Mouse (Mus musculus) megakaryocyte, adult 5-6 weeks (primary cell): ENCODE measurements around the gene Amn1. TPM values are rescaled to one million over a fixed set of nuclear protein-coding genes. Genes with fewer than 3 reads are reported as not detected.
"Not testable (repeated sequence)": the region's sequence is repeated elsewhere in the genome, so short reads cannot be mapped to it uniquely, and the experiment has no call there.

Experiments
- ATAC-seq: 2 replicates; pipeline ENCODE4 v1.8.0; 2016; ENCODE audit warnings: mild to moderate bottlenecking, inconsistent platforms; ENCODE audit not compliant: poor library complexity, severe bottlenecking
- total RNA-seq, 2 experiments: library from RNA; stranded (forward) in 1 of 2; stranded (reverse) in 1 of 2; fragments of 153-499, 151-499 nt in 1 of 2; fragments of 221-1000, 200-1000 nt in 1 of 2; gene quantifications; 2 replicates each; pipeline versions ENCODE4 v1.2.3 to v1.2.4; 2015 to 2017

The Amn1 gene
- total RNA-seq (2015), result 19.6 and 20.2 TPM in 2 replicates
- 14.7 and 16.4 TPM in 2 replicates for total RNA-seq (2017)

GRCm38 (mm10) chr6:149188041-149188924, at the start of gene Amn1:
Gene Amn1, minus strand, starts transcription at chr6:149188712.
- peak; percentile 74 for ATAC-seq

DNA sequence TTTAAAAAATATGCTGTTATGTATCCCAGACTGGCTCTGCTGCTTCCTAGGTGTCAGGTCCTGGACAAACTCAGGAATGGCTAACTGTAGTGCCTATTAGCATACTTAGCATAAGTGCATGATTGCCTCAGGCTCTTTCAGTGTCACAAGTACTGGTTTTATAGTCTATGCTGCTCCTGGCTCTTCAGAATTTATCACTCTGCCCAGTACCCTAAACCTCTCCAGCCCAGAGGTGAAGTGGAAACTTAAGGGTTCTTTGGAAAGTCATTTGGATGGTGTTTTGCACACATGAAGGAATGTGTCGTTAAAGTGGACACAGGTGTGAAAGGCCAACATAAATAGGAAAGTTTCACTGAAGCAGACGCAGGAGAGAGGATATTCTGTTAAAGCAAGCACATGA, 48.3 kb upstream of the Amn1 start:
- ATAC-seq, result no peak

GRCm38 (mm10) chr6:149233918-149234317, 45.4 kb upstream of the Amn1 start:
- peak; percentile 83 for ATAC-seq

DNA sequence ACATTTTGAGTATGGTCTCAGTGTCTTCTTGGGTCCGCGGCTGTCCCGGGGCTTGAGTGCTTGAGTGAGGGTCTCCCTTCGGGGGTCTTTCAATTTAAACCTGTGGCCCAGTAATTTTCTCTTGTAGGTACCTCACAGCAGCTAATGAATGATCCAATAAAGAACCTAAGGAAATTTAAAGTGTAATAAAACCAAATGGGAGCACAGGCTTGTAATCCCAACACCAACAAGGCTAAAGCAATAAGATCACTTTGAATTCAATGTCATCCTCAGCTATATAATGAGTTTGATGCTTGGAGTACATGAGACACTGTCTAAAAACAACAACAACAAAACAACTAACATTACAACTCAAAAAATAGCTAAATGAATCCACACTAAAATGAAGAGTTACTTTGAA, 36.2 kb upstream of the Amn1 start:
- no peak for ATAC-seq

- no peak for ATAC-seq
Measured at GRCm38 (mm10) chr6:149221296-149221695, 32.8 kb upstream of the Amn1 start.

GRCm38 (mm10) chr6:149198572-149198971, 10.1 kb upstream of the Amn1 start:
- no peak for ATAC-seq

DNA sequence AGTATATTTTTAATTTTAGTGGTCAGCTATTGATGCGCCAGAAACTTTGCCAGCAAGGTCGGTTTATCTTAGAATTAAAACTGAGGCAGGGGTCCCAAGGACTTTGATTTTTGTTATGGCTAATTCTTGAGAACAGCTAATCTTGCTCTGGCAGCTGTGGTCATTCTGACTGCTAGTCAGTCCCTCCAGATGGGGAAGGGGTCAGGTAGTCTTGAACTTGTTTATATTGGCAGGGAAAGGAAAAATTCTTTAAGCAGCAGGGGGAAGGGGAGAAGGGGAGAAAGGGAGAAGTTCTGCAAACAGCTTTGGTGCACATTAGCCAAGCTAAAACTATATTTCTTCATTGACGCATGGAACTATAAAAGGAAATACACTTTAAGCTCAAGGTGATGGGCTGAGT, 8.6 kb upstream of the Amn1 start:
- ATAC-seq, result no peak

DNA sequence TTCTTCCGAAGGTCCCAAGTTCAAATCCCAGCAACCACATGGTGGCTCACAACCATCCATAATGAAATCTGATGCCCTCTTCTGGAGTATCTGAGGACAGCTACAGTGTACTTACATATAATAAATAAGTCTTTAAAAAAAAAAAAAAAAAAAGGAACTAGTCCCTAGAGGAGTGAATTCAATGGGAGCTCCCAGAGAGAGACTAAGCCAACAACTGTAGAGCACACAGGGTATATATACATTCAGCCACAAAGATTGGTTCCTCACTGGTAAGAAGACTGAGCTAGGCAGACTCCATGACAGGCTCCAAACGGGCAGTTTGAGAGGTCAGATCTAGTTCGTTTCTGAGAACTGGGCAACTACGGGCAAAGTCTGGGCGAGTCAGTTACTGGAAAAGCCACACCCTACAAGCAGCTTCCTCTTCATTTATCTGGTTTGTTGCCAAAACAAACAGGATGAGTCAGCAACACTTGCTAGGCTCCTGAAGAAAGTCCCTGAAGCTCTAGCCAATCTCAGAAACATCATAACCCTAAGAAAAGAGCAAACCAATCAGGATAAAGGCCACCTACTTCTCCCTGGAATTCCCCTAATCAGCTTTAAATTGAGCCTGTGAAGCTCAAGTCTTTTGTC, 4.9 kb upstream of the Amn1 start:
- ATAC-seq, result peak; percentile 80

DNA sequence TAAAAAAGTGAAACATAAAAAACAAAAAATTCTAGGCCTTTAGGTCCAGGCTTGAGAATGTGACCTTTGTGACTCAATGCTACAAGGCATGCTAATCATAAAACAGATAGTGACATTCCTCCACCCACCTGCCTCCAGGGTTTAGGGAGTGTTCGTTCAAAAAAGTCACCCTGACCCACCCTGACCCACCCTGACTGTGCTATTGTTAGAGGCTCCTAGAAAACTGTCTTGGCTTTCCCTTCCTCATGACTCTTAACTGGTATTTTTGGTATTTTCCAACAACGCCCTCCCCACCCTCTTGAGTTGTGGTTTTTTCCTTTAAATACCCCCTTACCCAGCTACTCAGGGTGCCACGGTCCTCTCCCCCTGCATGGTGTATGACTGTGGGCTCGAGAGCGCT, 3.4 kb upstream of the Amn1 start:
- ATAC-seq, result not testable (repeated sequence)

- no peak for ATAC-seq
Measured at GRCm38 (mm10) chr6:149189340-149189922, 919 bp upstream of the Amn1 start.

DNA sequence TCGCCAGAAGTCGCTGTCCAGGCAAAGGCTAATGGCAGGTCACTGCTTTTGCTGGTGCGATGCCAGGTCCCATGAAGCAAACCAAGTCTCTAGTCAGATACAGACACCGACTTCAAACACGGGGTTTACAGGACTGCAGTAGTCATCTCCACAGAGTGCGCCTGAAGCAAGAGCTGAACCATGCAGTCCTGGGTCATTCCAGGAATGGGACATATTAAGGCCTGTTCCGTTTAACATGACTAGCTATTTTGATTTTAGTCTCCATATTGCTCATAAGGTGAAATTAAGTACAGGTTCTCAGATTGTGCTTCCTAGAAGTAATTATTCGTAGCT, 379 bp upstream of the Amn1 start:
- no peak for ATAC-seq

DNA sequence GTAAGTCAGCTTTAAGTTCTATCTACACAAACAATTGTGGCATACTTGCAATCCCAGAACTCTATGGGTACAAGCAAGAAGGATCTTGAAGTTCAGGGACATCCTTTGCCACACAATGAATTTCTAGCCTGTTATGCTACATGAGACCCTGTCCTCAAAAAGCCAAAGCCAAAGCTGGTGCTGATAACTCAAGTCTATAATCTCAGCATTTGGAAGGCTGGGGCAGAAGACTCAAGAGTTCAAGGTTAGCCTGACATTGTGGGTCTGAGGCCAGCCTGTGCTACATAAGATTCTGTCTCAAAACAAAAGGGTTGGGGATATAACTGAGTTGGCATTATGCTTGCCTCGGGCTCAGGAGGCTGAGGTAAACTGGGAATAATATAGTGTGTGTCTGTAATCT, 1.1 kb downstream of the Amn1 start:
- no peak for ATAC-seq

DNA sequence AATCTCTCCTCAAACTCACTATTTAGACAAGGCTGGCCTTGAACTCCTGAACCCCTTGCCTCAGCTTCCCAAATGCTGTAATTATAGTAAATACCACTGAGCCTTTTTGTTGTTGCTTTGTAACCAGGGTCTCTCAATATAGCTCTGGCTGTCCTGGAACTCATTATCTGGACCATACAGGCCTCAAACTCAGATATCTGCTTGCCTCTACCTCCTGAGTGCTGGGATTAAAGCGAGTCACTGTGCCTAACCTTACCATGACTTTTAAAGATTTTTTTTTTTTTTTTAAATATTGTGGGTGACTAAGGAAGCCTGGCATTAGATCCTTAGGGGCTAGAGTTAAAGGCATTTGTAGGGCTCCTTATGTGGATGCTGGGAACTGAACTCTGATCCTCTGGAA, 4.5 kb downstream of the Amn1 start:
- ATAC-seq, result no peak

DNA sequence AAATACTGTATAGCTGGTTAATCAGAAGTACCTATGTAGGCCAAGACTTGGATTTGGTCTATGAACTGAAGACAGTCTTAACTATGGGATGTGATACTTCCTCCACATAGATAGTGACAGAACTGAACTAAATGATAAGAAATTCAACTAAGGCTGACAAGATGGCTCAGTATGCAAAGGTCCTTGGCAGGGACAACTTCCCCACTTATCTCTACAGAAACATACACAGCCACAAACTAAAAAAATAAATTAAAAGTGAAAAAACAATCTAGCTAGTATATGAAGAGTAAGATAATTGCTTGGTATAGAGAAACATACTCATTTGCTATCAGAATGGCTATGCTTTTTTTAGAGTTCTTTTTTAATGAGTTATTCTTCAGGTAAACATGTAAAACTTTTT, 9.4 kb downstream of the Amn1 start:
- no peak for ATAC-seq

DNA sequence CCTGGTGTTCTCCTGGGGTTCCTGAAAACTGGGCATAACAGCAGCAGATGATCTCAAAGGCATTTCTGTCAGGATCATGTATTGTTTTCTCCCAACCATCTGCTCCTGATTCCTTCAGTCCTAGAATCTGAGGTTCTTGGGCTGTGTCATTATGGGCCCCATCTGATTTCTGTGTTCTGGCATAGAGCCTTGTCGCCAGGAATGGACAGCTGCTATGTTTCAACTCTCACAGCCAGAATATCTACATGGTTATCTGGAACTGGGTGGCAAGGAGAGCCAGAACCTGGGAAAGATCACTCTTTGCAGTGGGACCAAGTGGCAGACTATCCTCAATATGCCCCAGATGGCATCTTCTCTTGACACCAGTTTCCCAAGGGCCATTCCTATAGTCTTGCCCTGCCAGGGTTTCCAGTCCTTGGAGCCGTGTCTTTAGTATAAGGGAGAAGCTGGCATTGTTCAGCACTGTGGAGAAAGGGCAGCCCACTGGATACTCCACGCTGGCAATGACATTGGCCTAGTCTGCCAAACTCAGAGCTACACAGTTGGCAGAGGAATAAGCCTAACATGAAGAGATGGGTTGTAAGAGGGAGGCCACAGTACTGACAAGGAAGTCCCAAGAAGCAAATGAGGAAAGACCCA, 13.5 kb downstream of the Amn1 start:
- 0 out of 2 replicates have a peak, but pooled peaks have one; percentile 11 for ATAC-seq

DNA sequence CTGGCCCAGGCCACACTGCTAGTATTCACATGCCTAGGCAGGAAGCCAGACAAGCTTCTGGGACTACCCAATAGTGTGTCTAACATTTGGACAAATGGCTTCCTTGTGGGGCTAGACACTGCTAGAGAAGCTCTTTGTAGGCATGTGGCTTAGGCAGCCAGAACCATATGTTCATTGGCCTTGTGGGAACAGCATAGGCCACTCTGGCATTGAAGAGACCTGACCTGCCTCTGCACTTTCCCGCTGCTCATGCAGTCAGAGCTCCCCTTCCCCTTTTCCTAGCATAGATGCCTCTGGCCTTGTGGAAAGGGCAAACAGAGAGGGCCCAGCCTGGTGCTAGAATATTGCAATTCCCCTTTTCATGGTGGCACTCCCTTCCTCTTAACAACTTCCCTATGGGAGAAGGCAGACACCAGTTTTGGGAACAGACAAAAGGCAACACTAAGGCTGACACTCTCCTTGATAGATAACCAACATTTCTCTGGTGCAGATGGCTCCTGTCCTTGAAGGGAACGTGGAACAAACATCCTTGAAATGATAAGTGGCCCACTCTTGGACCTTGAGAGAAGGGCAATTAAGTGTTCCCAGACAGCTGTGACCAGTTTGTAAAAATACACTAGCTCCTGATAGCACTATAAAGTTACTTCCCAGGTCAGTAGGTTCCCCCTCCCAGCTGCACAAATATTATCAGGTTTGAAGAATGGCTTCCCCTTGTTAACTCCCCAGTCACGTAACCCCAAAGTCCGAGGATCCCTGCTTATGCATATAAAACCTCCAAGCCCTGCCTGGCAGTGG, 14.5 kb downstream of the Amn1 start:
- ATAC-seq, result peak; percentile 52

DNA sequence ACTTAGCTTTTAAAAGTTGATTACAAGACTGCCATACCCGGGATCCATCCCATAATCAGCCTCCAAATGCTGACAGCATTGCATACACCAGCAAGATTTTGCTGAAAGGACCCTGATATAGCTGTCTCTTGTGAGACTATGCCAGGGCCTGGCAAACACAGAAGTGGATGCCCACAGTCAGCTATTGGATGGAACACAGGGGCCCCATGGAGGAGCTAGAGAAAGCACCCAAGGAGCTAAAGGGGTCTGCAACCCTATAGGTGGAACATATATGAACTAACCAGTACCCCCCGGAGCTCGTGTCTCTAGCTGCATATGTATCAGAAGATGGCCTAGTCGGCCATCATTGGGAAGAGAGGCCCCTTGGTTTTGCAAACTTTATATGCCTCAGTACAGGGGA, 18.5 kb downstream of the Amn1 start:
- not testable (repeated sequence) for ATAC-seq

DNA sequence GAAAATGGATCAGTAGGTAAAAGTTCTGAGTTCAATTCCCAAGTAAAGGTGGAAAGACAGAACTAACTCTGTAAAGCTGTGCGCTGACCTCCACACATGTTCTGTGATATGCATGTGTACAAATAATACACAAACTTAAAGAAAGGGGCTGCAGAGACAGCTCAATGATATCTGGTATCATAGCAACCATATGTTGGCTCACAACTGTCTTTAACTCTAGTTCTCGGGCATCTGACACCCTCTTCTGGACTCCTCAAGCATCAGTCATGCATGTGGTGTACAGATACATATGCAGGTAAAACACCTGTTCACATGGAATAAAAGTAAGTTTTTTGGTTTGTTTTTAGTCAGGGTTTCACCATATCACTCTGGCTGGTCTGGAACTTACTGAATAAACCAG, 20.1 kb downstream of the Amn1 start:
- ATAC-seq, result no peak

- ATAC-seq, result no peak
Measured at GRCm38 (mm10) chr6:149167672-149168071, 20.8 kb downstream of the Amn1 start.

- not testable (repeated sequence) for ATAC-seq
Measured at GRCm38 (mm10) chr6:149167038-149167437, 21.5 kb downstream of the Amn1 start.
